Mouse (Mus musculus) testis, adult 2 months (tissue): ENCODE data around the gene Rps29.

Experiments
- CTCF ChIP-seq: fragments of 200-500 bp; IDR thresholded peaks from 2 replicates; pipeline ENCODE4 v1.5.1; 2012; ENCODE audit warnings: low read depth, mild to moderate bottlenecking, inconsistent platforms, low read length, moderate library complexity; ENCODE audit not compliant: control insufficient read depth, insufficient read depth, insufficient replicate concordance
- POLR2A ChIP-seq: fragments of 200-500 bp; IDR thresholded peaks from 2 replicates; pipeline ENCODE4 v1.6.1; 2012; ENCODE audit warnings: low read depth, mild to moderate bottlenecking, inconsistent platforms, low read length, moderate library complexity; ENCODE audit not compliant: control insufficient read depth

GRCm38 (mm10) chr12:69127626-69128025, 31.4 kb downstream of the Rps29 start:
- TF ChIP-seq CTCF (no peak), POLR2A (no peak)
